Mouse (Mus musculus): ENCODE measurements around the gene Rnase11.
"Not testable (repeated sequence)": the region's sequence is repeated elsewhere in the genome, so short reads cannot be mapped to it uniquely, and the experiment has no call there.

The Rnase11 gene

DNA sequence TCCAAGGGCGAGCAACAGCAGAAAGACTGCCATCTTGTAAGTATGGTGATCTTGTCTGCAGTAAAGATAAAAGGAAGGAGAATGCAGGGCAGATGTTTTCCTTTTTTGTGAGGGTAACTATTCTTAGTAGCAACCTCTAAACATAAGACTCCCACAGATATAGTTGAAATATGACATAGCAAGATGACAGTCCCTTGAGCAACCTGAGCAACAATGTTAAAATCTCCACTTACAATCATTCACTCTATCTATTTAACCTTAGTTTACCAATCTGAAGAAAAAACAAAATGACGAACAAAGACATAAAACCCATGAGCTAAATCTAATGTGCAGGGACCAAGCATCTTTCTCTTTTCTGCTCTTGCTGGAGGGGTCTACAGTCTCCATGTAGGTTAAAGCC is at the start of gene Rnase11:
TSS of gene Rnase11 (minus strand) at position 101 of the 400 bp plus-strand sequence.
- in situ Hi-C loops (cut with MboI; ENCODE audit: low sequenced_read_pairs), result no loop called here

DNA sequence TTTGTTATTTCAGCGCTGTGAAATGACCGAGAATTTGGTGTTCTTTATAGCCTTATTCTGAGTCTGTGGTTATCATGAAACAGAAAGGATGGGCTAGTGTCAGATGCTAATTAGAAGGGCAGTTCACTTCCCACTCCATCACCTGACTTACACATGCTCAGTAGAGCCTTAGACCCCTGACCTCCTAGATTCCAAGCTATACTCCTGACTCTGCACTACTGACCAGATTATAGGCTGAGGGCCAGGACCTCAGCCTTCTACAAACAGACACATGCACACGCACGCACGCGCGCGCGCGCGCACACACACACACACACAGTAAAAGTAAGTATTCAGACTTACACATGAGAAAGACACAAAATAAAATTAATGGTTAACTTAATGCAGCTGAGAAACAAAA is 49.0 kb upstream of the Rnase11 start:
- in situ Hi-C loops (cut with MboI; ENCODE audit: low sequenced_read_pairs), result no loop called here

- in situ Hi-C loops (cut with MboI; ENCODE audit: low sequenced_read_pairs), result not testable (repeated sequence)
These were observed 48.3 kb upstream of the Rnase11 start for GRCm38 (mm10) chr14:51098300-51098699.

DNA sequence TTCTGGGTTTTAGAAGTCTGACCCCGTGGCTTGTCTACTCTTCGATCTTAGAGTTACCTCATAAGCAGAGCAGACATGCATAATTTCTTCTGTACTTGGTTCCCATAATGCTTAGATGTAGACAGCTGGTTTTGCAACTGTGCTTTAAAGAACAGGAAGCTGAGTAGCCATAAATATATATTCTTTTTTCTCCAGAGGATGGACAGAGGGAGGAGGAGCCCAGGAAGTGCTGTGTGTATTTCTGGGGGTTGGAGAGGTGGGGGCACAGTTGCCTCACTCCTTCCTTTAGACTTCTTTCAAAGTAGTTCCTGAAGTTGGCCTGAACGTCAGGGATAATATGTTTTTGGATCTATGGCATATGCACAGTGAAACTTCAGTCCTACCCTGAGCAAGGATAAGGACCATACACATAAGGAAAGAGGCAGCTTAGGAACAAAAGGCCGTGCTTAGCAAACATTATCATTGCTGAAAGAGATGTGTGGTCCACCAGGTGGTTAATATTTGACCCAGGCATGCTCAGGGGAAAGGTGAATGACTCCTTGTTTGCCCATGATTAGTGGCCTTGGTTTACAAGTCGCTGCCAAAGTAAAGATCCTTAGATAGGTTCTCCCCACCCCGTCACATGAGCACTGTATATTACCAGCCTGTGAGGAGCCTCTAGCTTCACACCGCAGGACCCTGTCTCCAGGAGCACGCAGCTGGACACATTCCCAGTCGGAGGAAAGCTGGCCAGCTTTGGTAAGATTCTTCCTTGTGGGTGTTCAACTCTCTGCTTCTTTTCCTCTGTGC is 46.0 kb upstream of the Rnase11 start:
- in situ Hi-C loops (cut with MboI; ENCODE audit: low sequenced_read_pairs), result no loop called here

- in situ Hi-C loops (cut with MboI; ENCODE audit: low sequenced_read_pairs), result no loop called here
These were observed 45.0 kb upstream of the Rnase11 start for GRCm38 (mm10) chr14:51094921-51095320.

- in situ Hi-C loops (cut with MboI; ENCODE audit: low sequenced_read_pairs), result no loop called here
These were observed 44.3 kb upstream of the Rnase11 start for GRCm38 (mm10) chr14:51094096-51094875.

- in situ Hi-C loops (cut with MboI; ENCODE audit: low sequenced_read_pairs), result no loop called here
These were observed 43.5 kb upstream of the Rnase11 start for GRCm38 (mm10) chr14:51093496-51093895.

GRCm38 (mm10) chr14:51092073-51092620 is 42.2 kb upstream of the Rnase11 start:
- in situ Hi-C loops (cut with MboI; ENCODE audit: low sequenced_read_pairs), result no loop called here

DNA sequence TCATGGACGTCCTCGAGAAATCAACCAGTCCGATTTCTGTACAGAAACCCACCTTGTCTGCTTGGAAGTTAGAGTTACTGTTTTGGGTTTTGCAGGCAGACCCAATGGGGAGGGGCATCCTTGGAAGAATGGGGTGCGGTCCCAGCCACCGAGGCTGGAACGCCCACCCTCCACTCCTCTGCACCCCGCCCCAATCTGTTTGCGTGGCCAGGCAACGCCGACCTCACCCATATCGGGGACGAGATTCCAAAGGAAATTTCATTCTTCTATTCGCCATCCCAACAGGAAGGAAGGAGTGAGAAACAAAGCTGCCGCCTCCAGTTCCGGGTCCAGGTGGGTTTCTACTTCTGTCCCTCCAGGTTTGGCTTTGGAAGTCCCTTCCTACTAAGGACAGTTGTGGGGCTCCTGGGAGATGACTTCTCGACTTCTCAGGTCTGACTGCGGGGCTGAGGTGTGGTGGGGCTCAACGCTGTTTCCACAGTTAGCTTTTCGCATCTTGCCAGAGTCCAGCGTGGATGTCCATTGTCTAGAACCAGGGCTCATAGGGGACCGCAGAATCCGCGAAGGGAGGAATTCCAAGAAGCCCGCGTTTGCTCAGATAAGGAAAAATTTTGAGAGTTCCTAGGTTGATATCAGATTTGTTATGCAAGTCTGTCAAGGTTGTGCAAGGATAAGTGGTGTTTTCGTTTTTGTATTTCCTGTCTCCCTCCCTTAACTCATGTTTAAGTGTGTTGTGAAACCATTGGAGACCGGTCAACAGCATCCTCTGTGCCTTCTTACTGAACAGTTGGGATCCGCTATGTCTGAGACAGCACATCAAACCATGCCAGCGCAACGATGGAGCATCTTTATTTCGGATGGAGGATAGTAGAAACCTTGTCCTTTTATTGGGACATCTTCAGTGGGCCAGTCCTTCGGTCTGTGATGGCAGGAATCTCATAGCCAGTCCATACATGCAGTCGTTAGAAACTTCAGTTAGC is 41.2 kb upstream of the Rnase11 start, which contains the start of the genes Rnase4 and Ang:
TSS of gene Rnase4 (plus strand) at position 157 of the 980 bp plus-strand sequence.
TSS of gene Ang (plus strand) at position 230 of the 980 bp plus-strand sequence.
- in situ Hi-C loops (cut with MboI; ENCODE audit: low sequenced_read_pairs), result no loop called here

DNA sequence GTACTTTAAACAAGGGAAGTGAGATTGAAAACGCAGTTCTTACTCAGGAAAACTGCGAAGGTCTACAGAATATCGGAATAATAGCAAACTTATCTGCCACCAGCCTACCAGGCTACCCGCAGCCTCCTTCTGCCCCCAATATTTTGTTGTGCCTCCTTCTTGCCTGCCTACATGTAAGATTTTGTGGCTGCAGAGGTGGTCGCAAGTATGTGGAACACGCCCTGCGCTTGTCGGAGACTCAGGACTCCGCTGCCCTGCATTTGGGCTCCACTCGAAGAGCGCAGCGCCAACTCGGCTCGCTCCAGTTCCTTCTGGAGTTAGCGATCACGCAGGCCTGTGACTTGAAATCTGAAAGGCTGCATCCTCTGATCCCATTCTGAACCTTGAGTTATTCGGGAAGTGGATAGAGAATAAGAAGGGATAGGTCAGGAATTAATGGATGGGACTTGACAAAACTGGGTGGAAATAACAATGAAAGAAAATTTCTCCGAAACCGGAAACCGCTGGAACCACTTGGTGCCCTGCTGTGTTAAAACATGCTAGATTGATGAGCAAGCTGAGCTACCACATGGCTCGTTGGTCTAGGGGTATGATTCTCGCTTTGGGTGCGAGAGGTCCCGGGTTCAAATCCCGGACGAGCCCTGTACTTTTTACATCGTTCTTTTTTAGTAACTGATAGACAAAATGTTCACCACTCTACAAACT is 40.3 kb upstream of the Rnase11 start:
- in situ Hi-C loops (cut with MboI; ENCODE audit: low sequenced_read_pairs), result no loop called here

DNA sequence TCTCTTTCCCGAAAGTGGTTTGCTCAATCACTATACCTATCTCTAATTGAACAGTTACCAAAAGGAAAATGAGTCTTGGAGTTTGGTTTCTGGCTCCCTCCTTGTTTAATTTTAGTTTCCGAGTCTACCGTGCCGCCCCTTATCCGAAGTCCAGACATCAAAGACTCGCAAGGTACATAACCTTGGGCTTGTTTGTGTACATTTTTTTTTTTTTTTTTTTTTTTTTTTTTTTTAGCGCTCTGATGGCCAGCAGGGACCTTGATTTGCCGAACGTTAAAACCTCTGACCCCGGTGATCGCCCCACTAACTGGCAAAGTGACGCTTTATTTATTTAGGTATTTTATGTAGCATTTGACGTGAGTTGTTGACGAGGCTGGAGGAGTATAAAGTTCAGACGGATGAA is 39.7 kb upstream of the Rnase11 start:
- in situ Hi-C loops (cut with MboI; ENCODE audit: low sequenced_read_pairs), result no loop called here

GRCm38 (mm10) chr14:51088970-51089673 is 39.2 kb upstream of the Rnase11 start:
- in situ Hi-C loops (cut with MboI; ENCODE audit: low sequenced_read_pairs), result no loop called here

DNA sequence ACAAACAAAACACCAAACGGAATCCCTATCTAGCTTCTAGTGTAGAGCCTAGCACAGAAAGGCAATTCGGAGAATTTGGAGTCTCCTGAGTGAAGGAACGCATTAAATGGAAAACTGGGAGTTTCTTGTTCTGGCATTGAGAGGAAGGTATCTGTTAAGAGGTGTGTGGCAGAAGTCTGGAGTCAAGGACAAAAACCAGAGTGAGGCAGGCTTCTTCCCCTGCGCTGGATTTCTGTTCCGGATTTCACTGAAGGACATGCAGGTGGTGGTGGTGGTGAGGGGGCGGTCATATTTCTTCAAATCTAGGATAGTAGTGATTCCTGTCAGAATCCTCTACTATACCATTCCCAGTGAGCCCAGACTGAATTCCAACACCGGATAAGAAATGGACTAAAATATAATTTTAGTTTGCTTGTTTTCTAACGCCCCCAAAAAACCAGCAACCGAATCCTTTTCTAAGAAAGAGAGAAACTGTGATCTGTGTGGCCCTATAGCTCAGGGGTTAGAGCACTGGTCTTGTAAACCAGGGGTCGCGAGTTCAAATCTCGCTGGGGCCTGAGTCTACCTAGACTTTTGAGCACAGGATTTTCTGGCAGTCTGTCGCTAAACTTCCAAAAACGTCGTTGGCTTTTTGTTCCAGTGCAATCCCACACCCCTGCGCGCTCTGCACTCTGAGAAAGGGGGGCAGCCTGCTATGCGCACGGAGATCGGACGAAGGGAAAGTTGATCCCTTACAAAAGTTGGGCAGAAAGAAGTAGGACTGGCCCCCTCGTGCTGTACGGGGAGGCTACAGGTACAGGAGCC is 38.4 kb upstream of the Rnase11 start:
- in situ Hi-C loops (cut with MboI; ENCODE audit: low sequenced_read_pairs), result no loop called here

- in situ Hi-C loops (cut with MboI; ENCODE audit: low sequenced_read_pairs), result no loop called here
These were observed 37.8 kb upstream of the Rnase11 start for GRCm38 (mm10) chr14:51087762-51088161.

DNA sequence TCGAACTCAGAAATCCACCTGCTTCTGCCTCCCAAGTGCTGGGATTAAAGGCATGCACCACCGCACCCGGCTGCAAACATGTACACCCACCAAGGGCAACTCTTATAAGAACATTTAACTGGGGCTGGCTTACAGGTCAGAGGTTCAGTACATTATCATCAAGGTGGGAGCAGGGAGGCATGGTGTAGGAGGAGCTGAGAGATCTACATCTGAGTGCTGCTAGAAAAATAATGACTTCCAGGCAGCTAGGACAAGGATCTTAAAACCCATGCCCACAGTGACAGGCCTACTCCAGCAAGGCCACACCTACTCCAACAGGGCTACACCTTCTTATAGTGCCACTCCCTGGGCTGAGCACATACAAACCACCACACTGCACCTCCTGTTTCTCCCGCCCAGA is 35.9 kb upstream of the Rnase11 start:
- in situ Hi-C loops (cut with MboI; ENCODE audit: low sequenced_read_pairs), result no loop called here

DNA sequence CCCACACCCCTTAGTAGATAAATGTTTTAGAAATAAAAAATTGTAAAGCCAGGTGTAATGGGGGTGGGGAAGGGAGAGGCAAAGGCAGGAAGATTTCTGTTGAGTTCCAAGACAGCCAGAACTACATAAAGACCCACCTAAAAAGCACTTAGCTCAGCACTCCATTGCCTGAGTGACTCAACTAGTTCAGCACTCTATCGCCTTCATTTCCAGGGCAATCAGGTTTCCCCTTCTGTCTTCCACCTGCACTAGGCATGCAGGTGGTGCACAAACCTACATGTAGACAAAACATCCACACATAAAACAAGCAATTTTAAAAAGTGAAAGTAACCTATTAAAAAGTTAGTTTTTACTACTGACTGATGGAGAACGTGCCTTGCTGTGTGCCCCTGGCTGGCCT is 35.1 kb upstream of the Rnase11 start:
- in situ Hi-C loops (cut with MboI; ENCODE audit: low sequenced_read_pairs), result no loop called here

DNA sequence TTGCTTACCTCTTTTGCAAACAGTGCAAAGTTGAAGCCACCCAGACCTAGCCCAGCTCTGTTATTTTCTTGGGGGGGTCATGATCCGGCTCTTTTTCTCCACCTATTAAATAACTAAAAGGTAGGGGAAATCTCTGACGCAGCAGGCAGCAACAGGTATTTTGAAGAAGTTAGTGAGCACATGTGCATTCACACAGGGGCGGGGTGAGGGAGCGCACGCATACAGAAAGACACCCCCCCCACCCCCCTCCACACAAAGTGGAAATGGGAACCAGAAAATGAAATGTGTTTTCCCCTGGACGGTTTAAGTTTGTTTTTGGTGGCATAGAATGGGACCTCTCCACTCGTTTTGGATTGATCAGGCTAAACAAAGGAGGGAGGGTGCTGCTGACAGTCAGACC is 33.8 kb upstream of the Rnase11 start:
- in situ Hi-C loops (cut with MboI; ENCODE audit: low sequenced_read_pairs), result no loop called here
